Mouse (Mus musculus) olfactory bulb, adult 2 months (tissue): ENCODE data around the gene Stxbp6.

ENCODE experiments used
- CTCF ChIP-seq: fragments of 200-500 bp; IDR thresholded peaks from 2 replicates; pipeline ENCODE4 v1.5.1; 2012; ENCODE audit warnings: low read depth, mild to moderate bottlenecking, low read length, moderate library complexity; ENCODE audit not compliant: insufficient read depth
- POLR2A ChIP-seq: fragments of 200-500 bp; IDR thresholded peaks from 2 replicates; pipeline ENCODE4 v1.6.1; 2012; ENCODE audit warnings: mild to moderate bottlenecking, low read depth, low read length, moderate library complexity; ENCODE audit not compliant: insufficient read depth

DNA sequence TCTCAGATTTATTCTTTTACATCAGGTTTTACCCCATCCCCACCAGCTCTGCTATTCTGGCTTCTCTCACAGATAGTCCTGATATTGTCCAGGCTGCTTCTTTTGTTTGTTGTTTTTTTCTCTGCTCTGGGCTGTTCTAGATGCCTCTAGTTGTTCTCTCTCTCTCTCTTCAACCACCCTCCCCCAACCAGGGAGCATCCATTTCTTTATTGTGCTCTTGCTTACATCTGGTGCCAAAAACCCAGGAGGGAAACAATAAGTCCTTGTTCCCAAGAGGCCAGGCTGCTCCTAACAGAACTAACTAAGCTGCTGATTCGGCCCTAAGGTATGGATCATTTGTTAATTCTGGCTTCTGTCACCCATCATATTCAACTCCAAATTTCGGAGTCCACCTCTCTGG is 19.2 kb upstream of the Stxbp6 start:
- no peak for TF ChIP-seq CTCF
- no peak for TF ChIP-seq POLR2A
